Mouse (Mus musculus) cerebellum, postnatal 10 days (tissue): ENCODE data around the gene Iffo1.

Experiments used
- DNase-seq, 2 experiments: peaks; one replicate each; pipeline ENCODE4 v3.0.0; 2021; ENCODE audit warnings: mixed read lengths in 2 of 2

Gene Iffo1

GRCm38 (mm10) chr6:125145001-125145400 is at the start of gene Iffo1:
TSS of gene Iffo1 (plus strand) at chr6:125145241.
- peak; percentile 97 for DNase-seq

- peak; percentile 100 for DNase-seq
These were observed 49.4 kb upstream of the Iffo1 start, which contains the start of gene Chd4 for GRCm38 (mm10) chr6:125095391-125096278. TSS of gene Chd4 (plus strand) at chr6:125095981.

- no peak for DNase-seq
These were observed 48.8 kb upstream of the Iffo1 start for GRCm38 (mm10) chr6:125096279-125096596.

GRCm38 (mm10) chr6:125096597-125097345 is 48.3 kb upstream of the Iffo1 start:
- DNase-seq, result peak; percentile 87

- no peak for DNase-seq
These were observed 47.7 kb upstream of the Iffo1 start for GRCm38 (mm10) chr6:125097346-125097689.

GRCm38 (mm10) chr6:125097951-125098350 is 47.1 kb upstream of the Iffo1 start:
- DNase-seq, result no peak

- DNase-seq, result no peak
These were observed 46.5 kb upstream of the Iffo1 start for GRCm38 (mm10) chr6:125098513-125098912.

- DNase-seq, result peak; percentile 82 to 85
These were observed 45.5 kb upstream of the Iffo1 start for GRCm38 (mm10) chr6:125099421-125099971.

- no peak for DNase-seq
These were observed 43.6 kb upstream of the Iffo1 start for GRCm38 (mm10) chr6:125101444-125101843.

- DNase-seq, result no peak
These were observed 40.8 kb upstream of the Iffo1 start for GRCm38 (mm10) chr6:125104223-125104622.

GRCm38 (mm10) chr6:125107705-125108104 is 37.3 kb upstream of the Iffo1 start:
- no peak for DNase-seq

GRCm38 (mm10) chr6:125109371-125109770 is 35.7 kb upstream of the Iffo1 start:
- no peak for DNase-seq

- DNase-seq, result peak; percentile 83 to 85
These were observed 34.1 kb upstream of the Iffo1 start for GRCm38 (mm10) chr6:125110927-125111326.

- no peak for DNase-seq
These were observed 32.5 kb upstream of the Iffo1 start for GRCm38 (mm10) chr6:125112553-125112952.

- DNase-seq, result no peak
These were observed 25.7 kb upstream of the Iffo1 start for GRCm38 (mm10) chr6:125119387-125119786.

GRCm38 (mm10) chr6:125128724-125129123 is 16.3 kb upstream of the Iffo1 start:
- DNase-seq, result no peak

- peak in 1 of 2 experiments; percentile 35 for DNase-seq
These were observed 15.2 kb upstream of the Iffo1 start for GRCm38 (mm10) chr6:125129710-125130402.

GRCm38 (mm10) chr6:125131302-125132156 is 13.5 kb upstream of the Iffo1 start, which contains the start of gene Nop2:
TSS of gene Nop2 (plus strand) at chr6:125131909.
- DNase-seq, result peak; percentile 93 to 94

GRCm38 (mm10) chr6:125132470-125132869 is 12.6 kb upstream of the Iffo1 start:
- DNase-seq, result no peak

GRCm38 (mm10) chr6:125137002-125137671 is 7.9 kb upstream of the Iffo1 start:
- DNase-seq, result peak; percentile 66

- DNase-seq, result no peak
These were observed 5.3 kb upstream of the Iffo1 start for GRCm38 (mm10) chr6:125139747-125140146.
